Comparison of ENCODE assay signal across 9 mouse cellular contexts in the genomic region with DNA sequence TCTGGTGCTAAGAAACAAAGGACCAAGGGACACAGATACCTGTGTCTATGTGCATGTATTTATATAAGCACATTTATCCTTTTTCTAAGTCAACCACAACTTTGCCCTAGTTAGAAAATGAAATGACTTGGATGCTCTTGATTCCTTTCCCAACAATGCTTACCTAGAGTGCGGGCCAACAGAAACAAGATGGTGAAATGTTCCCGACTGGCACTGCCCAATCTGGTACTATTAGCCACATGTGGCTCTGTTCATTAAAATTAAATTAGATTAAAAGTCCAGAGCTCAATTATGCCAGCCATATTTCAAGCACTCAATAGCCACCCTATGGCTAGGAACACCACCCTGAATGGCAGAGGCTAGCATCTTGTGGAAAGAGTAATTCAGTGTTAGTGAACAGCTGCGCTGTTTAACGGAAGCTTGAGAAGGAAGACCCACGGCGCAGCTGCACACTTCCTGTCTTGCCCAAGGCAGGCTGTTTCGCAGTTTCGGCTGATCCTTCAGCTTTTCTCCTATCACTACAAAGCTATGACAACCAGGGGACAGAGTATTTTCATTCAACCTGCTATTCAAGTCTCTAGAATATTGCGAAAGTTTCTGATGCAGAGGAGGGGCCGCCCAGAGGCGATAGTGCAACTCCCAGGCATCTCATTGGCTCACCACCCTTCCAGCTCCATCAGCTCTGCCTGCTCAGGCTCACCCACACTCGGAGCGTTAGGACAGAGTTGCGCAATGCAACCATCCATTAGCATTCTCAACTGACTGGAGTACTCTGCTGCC. TPM values are rescaled to one million over a fixed set of nuclear protein-coding genes. Genes with fewer than 3 reads are reported as not detected.
DNase-seq lines count a peak whose midpoint lies in the region; ATAC-seq lines count a peak whose summit lies in the region.
"Had no signal": no experiment of that assay in that cellular context is flagged by ENCODE, and none has a peak within 500 bp of the region (broad histone marks: within the 10 kb centered on the region; RNA-seq: fewer than 3 reads in every experiment).

No protein-coding gene starts in this region.

- ATAC-seq in heart, embryonic 12.5 days (ENCODE audit: insufficient number of reproducible peaks, low FRiP score) = no peak

- peak; percentile 76 to 89 for DNase-seq in heart, adult 18-20 months
- peak; percentile 21 for DNase-seq in brain, adult 2 months (ENCODE audit: low read depth, low spot score)
- DNase-seq in kidney, adult 8-10 months = peak; percentile 28 to 59
- peak; percentile 68 to 84 for DNase-seq in lung, postnatal 4 days
- DNase-seq in thymus, postnatal 10 days (ENCODE audit: low spot score in 2 of 2) = peak; percentile 63 to 65
- no peak for DNase-seq in layer of hippocampus, postnatal 14 days (ENCODE audit: low spot score in 2 of 2)
- no peak for DNase-seq in left cerebral cortex, postnatal 25 days (ENCODE audit: low spot score in 2 of 2)

- 67% methylated on average over 14 of the region's 14 CpGs for WGBS in heart, embryonic 12.5 days

- intact Hi-C loops in left cerebral cortex, postnatal 25 days (cut with DNase I) = no loop called here

- no peak overlapping the region for H3K4me2 ChIP-seq in heart, embryonic 12.5 days

- H3K27ac ChIP-seq in heart, embryonic 12.5 days (ENCODE audit: poor library complexity, severe bottlenecking) = no peak overlapping the region

- H3K9ac ChIP-seq in heart, embryonic 12.5 days = no peak overlapping the region

- peaks cover 8% of the 10 kb centered on the region; the same call in 1 of the 2 replicates for H3K36me3 ChIP-seq in heart, embryonic 12.5 days
- H3K36me3 ChIP-seq: G1E had no signal

- H3K4me1 ChIP-seq in heart, embryonic 12.5 days (replicated peaks) = no peaks in the 10 kb centered on the region

- no peaks in the 10 kb centered on the region for H3K9me3 ChIP-seq in heart, embryonic 12.5 days (replicated peaks)
- H3K9me3 ChIP-seq: G1E had no signal

- no peaks in the 10 kb centered on the region for H3K27me3 ChIP-seq in heart, embryonic 12.5 days (replicated peaks)

- H3K4me3 ChIP-seq in heart, embryonic 12.5 days = no peak overlapping the region

RNA-seq across cellular contexts. Expression of a gene that starts 34.9 kb away (rescaled TPM):
- total RNA-seq in heart, adult 18-20 months (2021) = 10 to 100 TPM; 21.4 to 23.6 TPM
- 7.4 and 9.6 TPM in 2 replicates for polyA plus RNA-seq in heart, embryonic 12.5 days (2016; fragmentation: Nextera tagmentation; extraction: Ambion mirVana)
- total RNA-seq in layer of hippocampus, postnatal 14 days (2021) = 1 to 10 TPM; 2.9 to 4.5 TPM
- 1 to 10 TPM; 2.1 to 3.6 TPM for total RNA-seq in left cerebral cortex, postnatal 25 days (2021)
- polyA plus RNA-seq: G1E had no signal

Comparison
In these comparisons a context has a peak if more than half of its experiments do, and no peak if none do; other contexts are left out.
1. DNase-seq: peak in heart, adult 18-20 months (2 of 2), brain, adult 2 months (single experiment), kidney, adult 8-10 months (2 of 2), lung, postnatal 4 days (2 of 2) and thymus, postnatal 10 days (2 of 2); none in layer of hippocampus, postnatal 14 days (0 of 2) and left cerebral cortex, postnatal 25 days (0 of 2).
2. RNA of a gene that starts 34.9 kb away (total RNA-seq): 21.4 to 23.6 TPM in heart, adult 18-20 months; 2.9 to 4.5 TPM in layer of hippocampus, postnatal 14 days and 2.1 to 3.6 TPM in left cerebral cortex, postnatal 25 days; every median in the first group is over 4 times any median in the second.